Mouse (Mus musculus) forebrain, embryonic 13.5 days (tissue): Measurements from ENCODE around the gene Tcte2. TPM values are rescaled to one million over a fixed set of nuclear protein-coding genes. Genes with fewer than 3 reads are reported as not detected.

Source experiments
- ATAC-seq: fragments of 200-750 bp; cut with Nextera tagmentation; 2 replicates; pipeline ENCODE4 v1.8.0; 2017
- H3K27ac ChIP-seq: fragments of 300-500 bp; sonication (generic); 2 replicates; pipeline ENCODE4 v1.5.1; 2015; ENCODE audit warnings: inconsistent platforms, mild to moderate bottlenecking, moderate library complexity
- H3K27me3 ChIP-seq: fragments of 300-500 bp; sonication (generic); 2 replicates; pipeline ENCODE4 v1.6.1; 2015; ENCODE audit warnings: mild to moderate bottlenecking, inconsistent platforms
- H3K36me3 ChIP-seq: fragments of 300-500 bp; sonication (generic); 2 replicates; pipeline ENCODE4 v1.6.1; 2015; ENCODE audit warnings: mild to moderate bottlenecking, inconsistent platforms; ENCODE audit not compliant: poor library complexity, severe bottlenecking
- H3K4me1 ChIP-seq: fragments of 300-500 bp; sonication (generic); 2 replicates; pipeline ENCODE4 v1.6.1; 2015; ENCODE audit warnings: inconsistent platforms
- H3K4me2 ChIP-seq: fragments of 300-500 bp; sonication (generic); 2 replicates; pipeline ENCODE4 v1.6.1; 2015; ENCODE audit warnings: inconsistent platforms, mild to moderate bottlenecking, moderate library complexity
- H3K4me3 ChIP-seq: fragments of 300-500 bp; sonication (generic); 2 replicates; pipeline ENCODE4 v1.5.1; 2015; ENCODE audit warnings: mild to moderate bottlenecking, inconsistent platforms
- H3K9ac ChIP-seq: fragments of 300-500 bp; sonication (generic); 2 replicates; pipeline ENCODE4 v1.6.1; 2015; ENCODE audit warnings: mild to moderate bottlenecking, inconsistent platforms
- H3K9me3 ChIP-seq: fragments of 300-500 bp; sonication (generic); replicated peaks from 2 replicates; pipeline ENCODE4 v1.6.1; 2016; ENCODE audit warnings: inconsistent platforms
- WGBS: fragments of 180-500 bp; shearing (Covaris S2); methylation state at CpG from one replicate; pipeline ENCODE4 v1.1.7; 2015; 5-methylcytosine and 5-hydroxymethylcytosine counted together
- polyA plus RNA-seq: library from polyadenylated mRNA; unstranded; fragments of >200 nt; fragmentation: Nextera tagmentation; extraction: Ambion mirVana; gene quantifications from 2 replicates; pipeline ENCODE4 v1.2.1, GENCODE M21; 2015

The Tcte2 gene
- polyA plus RNA-seq, 1 experiment from 2014 or later = 19.2 TPM

GRCm38 (mm10) chr17:13733971-13734370 is 27.7 kb downstream of the Tcte2 start:
- no peak overlapping the region for H3K4me3 ChIP-seq
- no peak overlapping the region for H3K9ac ChIP-seq
- H3K9me3 ChIP-seq = no peaks in the 10 kb centered on the region
- no peak overlapping the region for H3K27ac ChIP-seq
- peaks cover 10% of the 10 kb centered on the region; the same call in 1 of the 2 replicates for H3K4me1 ChIP-seq
- no peaks in the 10 kb centered on the region for H3K36me3 ChIP-seq
- no peak overlapping the region for H3K4me2 ChIP-seq
- no peaks in the 10 kb centered on the region for H3K27me3 ChIP-seq
- 96% methylated on average over 5 of the region's 5 CpGs for whole genome bisulfite sequencing
- no peak for ATAC-seq

- Histone ChIP-seq H3K4me2 (no peak overlapping the region), H3K4me3 (no peak overlapping the region), H3K27ac (no peak overlapping the region), H3K27me3 (no peaks in the 10 kb centered on the region), H3K9me3 (no peaks in the 10 kb centered on the region), H3K36me3 (no peaks in the 10 kb centered on the region), H3K4me1 (peaks cover 10% of the 10 kb centered on the region; the same call in 1 of the 2 replicates), H3K9ac (no peak overlapping the region)
- WGBS = 60% methylated on average over 8 of the region's 8 CpGs
- ATAC-seq = no peak
Measured at GRCm38 (mm10) chr17:13732685-13733084, 28.9 kb downstream of the Tcte2 start.

GRCm38 (mm10) chr17:13731727-13732112 is 29.9 kb downstream of the Tcte2 start:
- no peak for ATAC-seq
- WGBS = 91% methylated on average over 4 of the region's 4 CpGs
- H3K27me3 ChIP-seq = no peaks in the 10 kb centered on the region
- H3K4me2 ChIP-seq = no peak overlapping the region
- H3K9me3 ChIP-seq = no peaks in the 10 kb centered on the region
- H3K27ac ChIP-seq = no peak overlapping the region
- H3K36me3 ChIP-seq = no peaks in the 10 kb centered on the region
- H3K9ac ChIP-seq = no peak overlapping the region
- peaks cover 10% of the 10 kb centered on the region; the same call in 1 of the 2 replicates for H3K4me1 ChIP-seq
- no peak overlapping the region for H3K4me3 ChIP-seq

- WGBS = 94% methylated on average over 6 of the region's 6 CpGs
- Histone ChIP-seq H3K4me2 (no peak overlapping the region), H3K9ac (no peak overlapping the region), H3K4me3 (no peak overlapping the region), H3K27ac (no peak overlapping the region), H3K9me3 (no peaks in the 10 kb centered on the region), H3K4me1 (peaks cover 5% of the 10 kb centered on the region; the same call in 1 of the 2 replicates), H3K27me3 (no peaks in the 10 kb centered on the region), H3K36me3 (no peaks in the 10 kb centered on the region)
- ATAC-seq = no peak
Measured at GRCm38 (mm10) chr17:13730980-13731726, 30.5 kb downstream of the Tcte2 start.

- H3K36me3 ChIP-seq = no peaks in the 10 kb centered on the region
- no peak for ATAC-seq
- WGBS = 93% methylated on average over 8 of the region's 8 CpGs
Measured at GRCm38 (mm10) chr17:13726832-13727355, 34.7 kb downstream of the Tcte2 start.

GRCm38 (mm10) chr17:13725004-13725550 is 36.5 kb downstream of the Tcte2 start:
- H3K27me3 ChIP-seq = no peaks in the 10 kb centered on the region
- no peak overlapping the region for H3K4me2 ChIP-seq
- no peak overlapping the region for H3K27ac ChIP-seq
- peaks cover 20% of the 10 kb centered on the region for H3K4me1 ChIP-seq
- 37% methylated on average over 4 of the region's 4 CpGs for WGBS
- H3K9me3 ChIP-seq = no peaks in the 10 kb centered on the region
- no peak for ATAC-seq
- no peak overlapping the region for H3K9ac ChIP-seq
- H3K4me3 ChIP-seq = no peak overlapping the region
- H3K36me3 ChIP-seq = no peaks in the 10 kb centered on the region

More at GRCm38 (mm10) chr17:13726832-13727355, 34.7 kb downstream of the Tcte2 start:
- Histone ChIP-seq H3K4me3 (no peak overlapping the region), H3K4me1 (peaks cover 19% of the 10 kb centered on the region), H3K27me3 (no peaks in the 10 kb centered on the region), H3K27ac (no peak overlapping the region), H3K9ac (no peak overlapping the region), H3K4me2 (no peak overlapping the region), H3K9me3 (no peaks in the 10 kb centered on the region)

GRCm38 (mm10) chr17:13722434-13722833 is 39.2 kb downstream of the Tcte2 start:
- peak overlapping the region; percentile 22 for H3K27ac ChIP-seq

GRCm38 (mm10) chr17:13721372-13721771 is 40.3 kb downstream of the Tcte2 start:
- H3K4me2 ChIP-seq = no peak overlapping the region
- no peaks in the 10 kb centered on the region for H3K27me3 ChIP-seq
- H3K9ac ChIP-seq = no peak overlapping the region
- no peak overlapping the region for H3K4me3 ChIP-seq
- no peak overlapping the region for H3K27ac ChIP-seq
- 89% methylated on average over 2 of the region's 2 CpGs for WGBS
- no peak for ATAC-seq
- H3K36me3 ChIP-seq = no peaks in the 10 kb centered on the region
- H3K9me3 ChIP-seq = no peaks in the 10 kb centered on the region
- peaks cover 20% of the 10 kb centered on the region for H3K4me1 ChIP-seq

More at GRCm38 (mm10) chr17:13722434-13722833, 39.2 kb downstream of the Tcte2 start:
- WGBS = 22% methylated on average over 2 of the region's 2 CpGs
- peaks cover 20% of the 10 kb centered on the region for H3K4me1 ChIP-seq
- ATAC-seq = peak; percentile 64; the same call in 1 of the 2 replicates
- no peak overlapping the region for H3K4me3 ChIP-seq
- no peaks in the 10 kb centered on the region for H3K36me3 ChIP-seq
- H3K4me2 ChIP-seq = no peak overlapping the region
- no peaks in the 10 kb centered on the region for H3K9me3 ChIP-seq
- no peaks in the 10 kb centered on the region for H3K27me3 ChIP-seq
- H3K9ac ChIP-seq = no peak overlapping the region

- 91% methylated on average over 5 of the region's 5 CpGs for WGBS
- Histone ChIP-seq H3K4me1 (peaks cover 19% of the 10 kb centered on the region), H3K4me3 (no peak overlapping the region), H3K4me2 (no peak overlapping the region), H3K9ac (no peak overlapping the region), H3K36me3 (no peaks in the 10 kb centered on the region), H3K27me3 (no peaks in the 10 kb centered on the region), H3K9me3 (no peaks in the 10 kb centered on the region), H3K27ac (no peak overlapping the region)
- no peak for ATAC-seq
Measured at GRCm38 (mm10) chr17:13720187-13720586, 41.4 kb downstream of the Tcte2 start.

GRCm38 (mm10) chr17:13717428-13717827 is 44.2 kb downstream of the Tcte2 start:
- Histone ChIP-seq H3K4me3 (no peak overlapping the region), H3K36me3 (no peaks in the 10 kb centered on the region), H3K27ac (no peak overlapping the region), H3K4me1 (peaks cover 6% of the 10 kb centered on the region), H3K9me3 (no peaks in the 10 kb centered on the region), H3K9ac (no peak overlapping the region), H3K27me3 (no peaks in the 10 kb centered on the region), H3K4me2 (no peak overlapping the region)
- ATAC-seq = no peak
- WGBS = 91% methylated on average over 11 of the region's 11 CpGs

GRCm38 (mm10) chr17:13716336-13716735 is 45.3 kb downstream of the Tcte2 start:
- no peak overlapping the region for H3K4me3 ChIP-seq
- H3K36me3 ChIP-seq = no peaks in the 10 kb centered on the region

GRCm38 (mm10) chr17:13715511-13715910 is 46.1 kb downstream of the Tcte2 start:
- WGBS = 76% methylated on average over 9 of the region's 9 CpGs
- Histone ChIP-seq H3K9ac (no peak overlapping the region), H3K4me2 (no peak overlapping the region), H3K27ac (no peak overlapping the region), H3K36me3 (no peaks in the 10 kb centered on the region), H3K4me3 (no peak overlapping the region), H3K9me3 (no peaks in the 10 kb centered on the region), H3K4me1 (no peaks in the 10 kb centered on the region), H3K27me3 (no peaks in the 10 kb centered on the region)
- ATAC-seq = no peak

More at GRCm38 (mm10) chr17:13716336-13716735, 45.3 kb downstream of the Tcte2 start:
- no peaks in the 10 kb centered on the region for H3K9me3 ChIP-seq
- H3K4me1 ChIP-seq = no peaks in the 10 kb centered on the region
- H3K9ac ChIP-seq = no peak overlapping the region
- no peak overlapping the region for H3K27ac ChIP-seq
- no peak overlapping the region for H3K4me2 ChIP-seq
- 93% methylated on average over 6 of the region's 6 CpGs for WGBS
- ATAC-seq = no peak
- H3K27me3 ChIP-seq = no peaks in the 10 kb centered on the region
